Mouse (Mus musculus) heart, postnatal 0 days (tissue): ENCODE measurements around the gene Dok5.

Experiments
- CTCF ChIP-seq: IDR thresholded peaks from 2 replicates; pipeline ENCODE4 v1.5.1; 2016; ENCODE audit warnings: antibody characterized with exemption, control low read depth, low read depth
- EP300 ChIP-seq: IDR thresholded peaks from 2 replicates; pipeline ENCODE4 v1.6.1; 2016; ENCODE audit warnings: antibody characterized with exemption, low read depth

DNA sequence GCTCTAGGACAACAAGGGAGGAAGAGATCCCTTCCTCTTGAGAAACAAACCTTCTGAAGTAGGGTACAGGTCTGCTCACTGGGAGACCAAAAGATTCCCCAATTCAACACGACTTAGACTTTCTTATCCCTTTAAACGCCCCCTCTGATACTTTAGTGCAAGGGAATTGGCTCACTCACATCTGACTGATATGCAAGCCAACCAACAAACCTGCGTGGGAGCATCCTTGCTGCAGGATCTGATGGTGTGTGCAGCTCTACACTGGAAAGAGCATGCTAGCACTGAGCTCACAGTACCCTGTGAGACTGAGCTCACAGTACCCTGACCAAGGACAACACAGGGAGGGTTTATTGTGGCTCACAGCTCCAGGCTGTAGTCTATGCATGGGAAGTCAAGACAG lies 139.9 kb downstream of the Dok5 start:
- no peak for TF ChIP-seq CTCF
- TF ChIP-seq EP300 = no peak
